Mouse (Mus musculus): Measurements from ENCODE around the gene Wipi1.

- TF ChIP-seq EP300 (IDR thresholded peaks at IDR 0.05; ENCODE audit: low read depth in 1 of 2, low read length in 2 of 2) (no peak), POLR2AphosphoS2 (IDR thresholded peaks at IDR 0.05; ENCODE audit: low read length) (no peak), CHD1 (IDR thresholded peaks at IDR 0.05; ENCODE audit: low read depth, low read length) (no peak), E2F4 (IDR thresholded peaks at IDR 0.05; ENCODE audit: borderline replicate concordance, low read depth, low read length) (no peak), CTCF (IDR thresholded peaks at IDR 0.05 in 2 of 3, conservative IDR thresholded peaks at IDR 0.05 in 1 of 3; ENCODE audit: control insufficient read depth in 1 of 3, insufficient read depth in 1 of 3, low read depth in 2 of 3, low read length in 3 of 3, poor library complexity in 1 of 3, severe bottlenecking in 1 of 3) (no peak), USF2 (IDR thresholded peaks at IDR 0.05; ENCODE audit: borderline replicate concordance in 1 of 2, insufficient read depth in 1 of 2, low read depth in 1 of 2, low read length in 2 of 2) (no peak), SMC3 (IDR thresholded peaks at IDR 0.05; ENCODE audit: low read depth, low read length) (no peak), RCOR1 (IDR thresholded peaks at IDR 0.05; ENCODE audit: low read depth, low read length) (no peak), CHD2 (IDR thresholded peaks at IDR 0.05; ENCODE audit: low read length) (no peak), POLR2A (IDR thresholded peaks at IDR 0.05; ENCODE audit: control insufficient read depth in 1 of 2, insufficient read depth in 1 of 2, low read depth in 1 of 2, low read length in 2 of 2, poor library complexity in 1 of 2) (no peak), MXI1 (IDR thresholded peaks at IDR 0.05; ENCODE audit: low read depth, low read length) (no peak), ZC3H11A (IDR thresholded peaks at IDR 0.05; ENCODE audit: low read depth, low read length) (no peak), NRF1 (IDR thresholded peaks at IDR 0.05; ENCODE audit: insufficient read depth, low read depth, low read length, poor library complexity, severe bottlenecking) (no peak)
These were observed 21.8 kb downstream of the Wipi1 start for GRCm38 (mm10) chr11:109590012-109590411.
